Mouse (Mus musculus) layer of hippocampus, adult 2 months (tissue): ENCODE results near the gene Slc13a2. TPM values are rescaled to one million over a fixed set of nuclear protein-coding genes. Genes with fewer than 3 reads are reported as not detected.

Experiments used
- DNase-seq, 2 experiments: peaks; one replicate each; pipeline ENCODE4 v3.0.0; 2022; ENCODE audit warnings: low spot score in 2 of 2
- H3K27ac ChIP-seq: fragments of 200-600 bp; 2 replicates; pipeline ENCODE4 v1.8.1; 2022
- H3K4me3 ChIP-seq: fragments of 200-600 bp; 2 replicates; pipeline ENCODE4 v1.8.1; 2022; ENCODE audit warnings: mild to moderate bottlenecking
- CTCF ChIP-seq: fragments of 200-600 bp; conservative IDR thresholded peaks from 2 replicates; pipeline ENCODE4 v1.8.1; 2022; ENCODE audit warnings: antibody characterized with exemption, mild to moderate bottlenecking, moderate library complexity
- long read RNA-seq, 2 experiments: library from polyadenylated mRNA; stranded (forward); transcript quantifications; one replicate each; pipeline ENCODE4 v2.0.0; 2021; ENCODE audit warnings: borderline mapping rate in 2 of 2
- total RNA-seq, 2 experiments: library from RNA; stranded (reverse); gene quantifications; 2 replicates each; pipeline ENCODE4 v1.2.3; 2021

Gene Slc13a2
- total RNA-seq: not detected
- long read RNA-seq, experiment 1: 0 reads
- long read RNA-seq, experiment 2: 0 reads

DNA sequence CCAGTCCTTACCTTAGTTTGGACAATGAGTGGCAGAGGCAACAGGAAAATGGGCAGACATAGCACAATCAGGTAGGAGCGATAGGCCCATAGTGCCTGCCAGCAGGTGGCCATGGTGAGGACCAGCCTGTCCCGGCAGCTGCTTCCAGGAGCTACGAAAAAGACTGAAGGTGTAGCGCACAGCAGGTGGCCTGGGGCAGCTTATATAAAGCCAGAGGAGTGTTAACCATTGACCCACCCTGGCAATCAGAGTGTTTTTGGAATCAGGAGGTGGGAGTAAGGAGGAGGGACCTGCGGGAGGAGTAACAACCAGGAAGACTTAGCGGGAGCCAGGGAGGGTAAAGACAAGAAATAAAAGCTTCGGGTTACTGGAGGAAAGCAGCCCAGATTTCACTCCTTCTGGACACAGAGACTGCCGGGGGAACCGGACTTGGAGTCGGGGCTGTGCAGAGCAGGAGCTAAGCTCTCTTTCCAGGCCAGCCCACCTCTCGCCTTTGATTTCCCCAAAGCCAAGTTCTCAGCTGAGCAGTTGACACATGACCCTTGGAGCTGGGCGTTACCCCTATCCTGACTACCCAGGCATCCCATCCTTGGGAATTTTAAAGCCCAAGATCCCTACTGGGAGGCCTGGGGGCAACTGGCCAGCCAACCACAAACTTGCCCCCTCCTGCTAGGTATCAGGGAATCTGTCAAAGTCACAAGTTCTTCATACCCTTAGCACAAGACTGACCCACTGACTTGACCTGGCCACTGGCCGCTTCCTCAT, at the start of gene Slc13a2:
TSS of gene Slc13a2 (minus strand) at position 163 of the 765 bp plus-strand sequence.
- no peak for DNase-seq
- TF ChIP-seq CTCF: no peak
- Histone ChIP-seq H3K4me3 (no peak within 1 kb of the TSS), H3K27ac (no peak within 1 kb of the TSS)

DNA sequence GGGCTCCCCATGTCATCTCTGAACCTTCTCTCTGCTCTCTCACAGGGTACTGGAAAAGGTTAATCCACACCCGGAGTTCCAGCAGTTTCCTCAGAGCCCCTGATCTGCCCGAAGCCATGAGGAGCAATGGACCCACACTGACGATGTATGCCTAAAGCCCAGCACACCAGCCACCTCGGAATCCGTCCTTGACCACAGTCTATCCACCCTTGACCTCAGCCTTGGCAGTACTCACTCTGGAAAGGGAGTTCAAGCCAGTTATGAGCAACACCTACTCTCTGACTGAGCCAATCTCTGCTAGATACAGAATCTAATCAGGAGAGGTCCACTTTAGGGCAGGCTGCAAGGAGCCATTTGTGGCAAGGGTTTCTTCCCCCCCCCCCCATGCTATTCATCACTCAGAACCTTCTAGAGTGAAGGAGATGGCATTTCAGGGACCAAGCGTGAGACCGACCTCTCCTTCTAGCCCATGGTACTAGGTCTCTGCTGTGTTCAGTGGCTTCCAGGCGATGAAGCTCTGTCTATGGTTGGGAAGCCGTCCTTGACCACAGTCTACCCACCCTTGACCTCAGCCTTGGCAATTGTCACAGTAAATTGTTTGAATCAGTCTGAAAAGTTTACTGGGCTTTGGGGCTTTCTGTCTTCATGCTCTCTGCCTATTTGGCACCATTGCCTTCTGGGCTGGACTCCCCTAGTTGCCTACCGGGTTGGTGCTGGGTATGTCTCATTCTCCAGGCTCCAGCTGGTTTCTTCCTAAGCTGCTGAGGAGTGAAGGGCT, 49.5 kb upstream of the Slc13a2 start:
- TF ChIP-seq CTCF: no peak
- Histone ChIP-seq H3K27ac (no peak overlapping the region), H3K4me3 (no peak overlapping the region)
- no peak for DNase-seq

DNA sequence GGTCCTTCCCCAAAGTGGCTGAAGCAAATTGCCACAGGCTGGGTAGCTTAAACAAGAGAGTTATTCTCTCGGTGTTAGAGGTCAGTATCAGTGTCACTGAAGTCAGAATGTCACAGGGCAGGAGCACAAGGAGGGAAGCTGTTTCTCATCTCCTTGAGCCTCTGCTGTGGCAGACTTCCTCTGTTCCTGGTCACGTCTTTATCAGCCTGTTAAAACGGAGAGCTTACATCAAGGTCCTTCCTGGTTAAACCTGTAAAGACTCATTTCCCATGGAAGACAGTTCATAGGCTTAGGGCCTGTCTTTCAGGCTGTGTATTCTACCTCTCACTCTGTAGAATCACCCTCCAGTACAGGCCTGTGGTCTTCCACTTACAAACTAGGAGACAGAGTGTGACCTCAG, 45.9 kb upstream of the Slc13a2 start:
- no peak overlapping the region for H3K4me3 ChIP-seq
- TF ChIP-seq CTCF: no peak
- no peak overlapping the region for H3K27ac ChIP-seq
- no peak for DNase-seq

DNA sequence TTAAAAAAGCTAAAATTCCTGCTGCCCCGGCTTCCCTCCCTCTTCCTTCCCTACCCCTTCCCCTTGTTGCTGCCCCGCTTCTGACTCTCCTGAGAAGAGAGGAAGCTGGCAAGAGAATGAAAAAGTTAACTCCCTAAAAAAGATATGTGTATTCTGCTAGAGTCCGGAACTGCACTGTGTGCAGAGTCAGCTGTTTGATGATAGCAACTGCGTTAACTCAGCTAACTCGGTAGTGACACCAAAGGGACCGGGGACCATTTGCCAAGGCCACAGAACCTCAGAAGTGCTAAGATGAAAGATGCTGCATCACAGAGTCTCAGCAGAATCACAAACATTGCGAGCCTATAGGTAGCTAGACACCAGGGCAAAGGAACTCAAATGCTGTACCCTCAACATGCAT, 45.5 kb upstream of the Slc13a2 start:
- DNase-seq: no peak
- TF ChIP-seq CTCF: no peak
- H3K4me3 ChIP-seq: no peak overlapping the region
- H3K27ac ChIP-seq: no peak overlapping the region

DNA sequence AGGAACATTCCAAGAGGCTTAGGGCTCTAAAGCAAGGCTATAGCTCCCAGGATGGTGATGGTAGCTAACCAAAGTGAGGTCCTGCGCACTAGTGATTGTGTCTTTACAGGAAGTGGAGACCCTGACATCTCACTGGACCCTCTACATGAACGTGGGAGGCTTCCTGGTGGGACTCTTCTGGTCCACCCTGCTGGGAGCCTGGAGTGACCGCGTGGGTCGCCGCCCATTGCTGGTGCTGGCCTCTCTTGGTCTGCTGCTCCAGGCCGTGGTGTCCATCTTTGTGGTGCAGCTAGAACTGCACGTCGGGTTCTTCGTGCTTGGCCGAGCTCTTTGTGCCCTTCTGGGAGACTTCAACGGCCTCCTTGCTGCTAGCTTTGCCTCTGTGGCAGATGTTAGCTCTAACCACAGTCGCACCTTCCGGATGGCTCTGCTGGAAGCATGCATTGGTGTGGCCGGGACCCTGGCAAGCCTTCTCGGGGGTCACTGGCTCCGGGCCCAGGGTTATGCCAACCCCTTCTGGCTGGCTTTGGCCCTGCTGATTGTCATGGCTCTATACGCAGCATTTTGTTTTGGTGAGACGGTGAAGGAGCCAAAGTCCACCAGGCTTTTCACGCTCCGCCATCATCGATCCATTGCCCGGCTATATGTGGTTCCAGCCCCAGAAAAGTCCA, 44.4 kb upstream of the Slc13a2 start:
- TF ChIP-seq CTCF: no peak
- Histone ChIP-seq H3K4me3 (peak overlapping the region; percentile 73), H3K27ac (peak overlapping the region; percentile 91; the same call in 1 of the 2 replicates)
- no peak for DNase-seq

DNA sequence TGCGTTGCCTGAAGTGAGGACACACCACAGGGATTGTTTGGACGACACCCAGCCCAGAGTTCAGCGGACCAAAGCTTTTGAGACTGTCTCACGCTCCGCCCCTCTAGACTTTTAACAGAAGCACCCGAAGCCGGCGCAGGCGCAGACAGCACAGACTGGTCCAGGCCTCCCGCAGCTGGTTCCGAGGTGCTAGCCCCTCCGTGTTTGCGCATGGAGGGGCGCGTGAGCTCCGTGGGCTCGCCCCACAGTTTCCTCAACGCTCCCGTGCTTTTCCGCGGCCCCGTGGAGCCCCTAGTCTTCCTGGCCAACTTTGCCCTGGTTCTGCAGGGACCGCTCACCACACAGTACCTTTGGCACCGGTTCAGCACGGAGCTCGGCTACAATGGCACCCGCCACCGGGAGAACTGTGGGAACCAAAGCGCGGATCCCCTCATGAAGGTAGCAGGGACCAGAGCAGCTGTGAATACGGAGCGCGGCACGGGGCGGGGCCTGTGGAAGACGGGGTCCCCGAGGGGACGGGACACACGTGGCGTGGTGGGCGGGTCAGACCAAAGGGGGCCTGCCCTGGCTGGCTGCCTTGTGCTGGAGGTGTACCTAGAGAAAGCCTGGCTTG, 43.7 kb upstream of the Slc13a2 start, which contains the start of gene Slc46a1:
TSS of gene Slc46a1 (plus strand) at position 130 of the 613 bp plus-strand sequence.
- Histone ChIP-seq H3K27ac (peak within 1 kb of the TSS; percentile 91), H3K4me3 (peak within 1 kb of the TSS; percentile 73)
- DNase-seq: peak; percentile 72 to 79
- no peak for TF ChIP-seq CTCF

DNA sequence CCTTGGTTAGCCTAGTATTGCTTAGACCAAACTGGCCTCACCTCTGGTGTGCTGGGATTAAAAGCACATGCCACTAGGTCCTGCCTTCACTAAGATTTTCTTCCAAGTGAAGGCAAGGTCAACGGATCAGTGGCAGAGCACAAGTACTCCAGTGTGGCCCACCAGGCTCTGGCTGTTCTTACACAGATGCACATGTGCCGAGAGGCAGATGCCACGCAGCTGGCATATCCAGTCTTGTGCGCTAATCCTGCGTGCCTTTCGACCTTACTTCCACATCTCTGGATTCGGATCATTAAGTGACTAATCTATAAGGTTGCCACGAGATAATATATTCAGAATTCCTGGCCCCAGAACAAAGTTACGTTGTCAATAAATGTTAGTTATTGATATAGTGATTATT, 43.1 kb upstream of the Slc13a2 start:
- no peak for TF ChIP-seq CTCF
- Histone ChIP-seq H3K4me3 (peak overlapping the region; percentile 73), H3K27ac (peak overlapping the region; percentile 91; the same call in 1 of the 2 replicates)
- DNase-seq: no peak

DNA sequence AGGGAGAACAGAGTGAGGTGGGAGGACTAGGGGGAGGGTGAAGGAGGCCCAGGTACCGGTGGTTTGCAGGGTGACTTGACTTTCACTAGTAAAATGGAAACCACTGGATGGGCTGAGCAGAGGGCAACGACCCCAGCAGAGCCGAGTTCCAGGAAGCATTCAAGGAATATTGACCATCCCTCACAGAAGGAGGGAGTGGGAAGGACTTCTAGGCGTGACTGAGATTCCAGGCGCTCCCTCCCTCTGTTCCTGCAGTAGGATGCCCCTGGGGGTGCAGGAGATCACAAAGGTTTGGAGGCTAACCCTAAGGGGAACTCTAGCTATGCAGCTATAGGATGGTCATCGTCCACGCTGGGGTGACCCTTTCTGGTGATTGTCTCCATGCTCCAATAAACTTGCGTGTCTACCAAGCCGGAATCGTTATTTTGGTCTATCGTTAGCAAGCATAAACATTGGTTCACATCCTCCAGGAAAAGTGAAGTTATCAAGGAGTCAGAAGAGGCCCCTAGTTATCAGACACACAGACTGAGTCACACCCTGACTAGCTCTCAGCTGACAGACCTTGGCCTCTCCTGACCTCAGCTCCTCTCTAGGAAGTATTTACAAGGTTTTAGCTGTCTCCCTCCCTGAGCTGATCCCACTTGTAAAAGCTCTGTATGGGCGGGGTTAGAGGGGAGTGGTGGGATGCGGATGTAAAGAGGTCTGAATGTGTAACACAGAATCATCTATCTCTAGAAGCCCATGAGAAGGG, 41.4 kb upstream of the Slc13a2 start:
- 0 out of 2 replicates have a peak overlapping the region, but pooled peaks have one; percentile 18 for H3K27ac ChIP-seq
- TF ChIP-seq CTCF: no peak
- H3K4me3 ChIP-seq: no peak overlapping the region
- DNase-seq: no peak

DNA sequence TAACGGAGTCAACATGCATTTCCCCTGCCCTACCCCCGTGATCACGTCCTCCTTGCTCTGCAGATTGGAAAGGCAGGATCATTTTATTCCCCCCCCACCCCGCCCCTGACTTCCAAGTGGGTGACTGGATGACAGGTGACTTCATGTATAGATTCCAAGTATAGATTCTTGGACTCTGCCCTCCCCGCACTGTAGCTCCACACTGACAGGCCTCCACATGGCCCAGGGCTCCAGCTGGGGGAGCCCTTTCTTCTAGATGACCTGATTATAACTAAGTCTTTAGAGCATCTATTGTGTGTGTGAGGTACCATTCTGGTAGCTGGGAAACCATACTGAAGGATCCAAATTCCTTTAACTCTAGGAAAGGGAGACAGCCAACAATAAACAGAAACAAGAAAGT, 40.7 kb upstream of the Slc13a2 start:
- TF ChIP-seq CTCF: no peak
- DNase-seq: no peak
- H3K27ac ChIP-seq: no peak overlapping the region
- H3K4me3 ChIP-seq: no peak overlapping the region

DNA sequence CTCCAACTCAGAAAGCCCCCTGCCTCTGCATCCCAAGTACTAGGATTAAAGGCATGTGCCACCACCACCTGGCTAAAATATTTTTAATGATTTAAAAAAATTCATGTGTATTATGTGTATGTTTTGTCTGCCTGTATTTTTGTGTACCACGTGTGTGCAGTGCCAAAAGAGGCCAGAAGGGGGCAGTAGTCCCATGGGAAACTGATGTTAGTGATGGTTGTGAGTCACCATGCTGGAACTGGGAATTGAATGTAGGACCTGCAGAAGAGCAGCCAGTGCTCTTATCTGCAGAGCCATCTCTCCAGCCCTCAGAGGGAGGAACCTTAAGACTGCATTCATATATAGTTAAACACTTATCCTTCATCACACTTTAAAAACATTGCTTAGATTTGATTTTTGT, 39.9 kb upstream of the Slc13a2 start:
- DNase-seq: no peak

DNA sequence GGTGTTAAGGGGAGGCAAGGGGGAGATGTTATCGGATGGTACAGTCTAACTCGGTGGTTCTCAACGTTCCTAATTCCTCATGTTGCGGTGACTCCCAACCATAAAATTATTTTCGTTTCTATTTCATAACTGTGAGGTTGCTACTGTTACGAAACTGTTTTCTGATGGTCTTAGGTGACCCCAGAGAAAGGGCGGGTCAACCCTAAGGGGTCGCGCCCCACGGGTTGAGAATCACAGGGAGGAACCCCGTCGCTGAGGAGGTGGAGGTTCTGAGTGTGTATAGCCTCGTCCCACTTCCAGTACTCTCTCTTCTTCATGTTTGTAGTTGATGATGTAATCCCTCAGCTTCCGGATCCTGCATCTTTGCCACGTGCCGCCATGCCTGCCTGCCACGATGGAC, 36.7 kb upstream of the Slc13a2 start:
- H3K27ac ChIP-seq: no peak overlapping the region
- no peak for TF ChIP-seq CTCF

More for the DNA sequence above, 39.9 kb upstream of the Slc13a2 start:
- H3K27ac ChIP-seq: no peak overlapping the region
- TF ChIP-seq CTCF: peak; percentile 59
- no peak overlapping the region for H3K4me3 ChIP-seq

DNA sequence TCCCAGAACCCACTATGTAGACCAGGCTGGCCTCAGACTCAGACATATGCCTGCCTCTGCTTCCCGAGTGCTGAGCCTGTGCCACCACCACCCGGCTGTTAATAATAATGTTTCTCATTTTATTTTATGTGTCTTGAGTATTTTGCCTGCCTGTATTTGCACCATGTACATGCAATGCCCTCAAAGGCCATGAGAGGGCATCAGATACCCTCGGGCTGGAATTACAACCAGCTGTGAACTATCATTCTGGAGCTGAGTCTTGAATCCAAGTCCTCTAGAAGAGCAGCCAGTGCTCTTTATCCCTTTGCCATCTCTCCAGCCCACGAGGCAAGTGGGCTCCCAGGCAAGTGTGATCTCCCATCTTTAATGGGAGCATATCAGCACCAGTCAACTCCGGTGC, 33.3 kb upstream of the Slc13a2 start:
- DNase-seq: no peak
- peak; percentile 83 for TF ChIP-seq CTCF
- H3K27ac ChIP-seq: no peak overlapping the region
- H3K4me3 ChIP-seq: no peak overlapping the region

More for the DNA sequence above, 36.7 kb upstream of the Slc13a2 start:
- no peak overlapping the region for H3K4me3 ChIP-seq
- no peak for DNase-seq
